1 mouse cellular context compared by ENCODE assay signal in genomic region chr9:70689926-70690325, GRCm38 (mm10).
TF ChIP-seq lines count a peak whose summit lies in the region.

No protein-coding gene starts in this region.

TF ChIP-seq in CH12.LX, 34 proteins besides CTCF, POLR2A, EP300 and RAD21:
- peak; percentile 65 for TF ChIP-seq MYC (IDR thresholded peaks at IDR 0.05; ENCODE audit: low read depth, low read length)
- 0 out of 2 replicates have a peak, but pooled peaks have one; percentile 22 for TF ChIP-seq TBP (conservative IDR thresholded peaks at IDR 0.05; ENCODE audit: low read depth, low read length)
- TF ChIP-seq IRF4 (IDR thresholded peaks at IDR 0.05; ENCODE audit: low read depth, low read length), result peak; percentile 50
- no peak for TF ChIP-seq ZMIZ1 (IDR thresholded peaks at IDR 0.05; ENCODE audit: low read depth, low read length)
